Mouse (Mus musculus) cerebellum, postnatal 25 days (tissue): ENCODE data around the gene Bhlha9.

Experiments used
- DNase-seq, 2 experiments: peaks; one replicate each; pipeline ENCODE4 v3.0.0; 2021; ENCODE audit warnings: mixed read lengths in 2 of 2

The Bhlha9 gene

DNA sequence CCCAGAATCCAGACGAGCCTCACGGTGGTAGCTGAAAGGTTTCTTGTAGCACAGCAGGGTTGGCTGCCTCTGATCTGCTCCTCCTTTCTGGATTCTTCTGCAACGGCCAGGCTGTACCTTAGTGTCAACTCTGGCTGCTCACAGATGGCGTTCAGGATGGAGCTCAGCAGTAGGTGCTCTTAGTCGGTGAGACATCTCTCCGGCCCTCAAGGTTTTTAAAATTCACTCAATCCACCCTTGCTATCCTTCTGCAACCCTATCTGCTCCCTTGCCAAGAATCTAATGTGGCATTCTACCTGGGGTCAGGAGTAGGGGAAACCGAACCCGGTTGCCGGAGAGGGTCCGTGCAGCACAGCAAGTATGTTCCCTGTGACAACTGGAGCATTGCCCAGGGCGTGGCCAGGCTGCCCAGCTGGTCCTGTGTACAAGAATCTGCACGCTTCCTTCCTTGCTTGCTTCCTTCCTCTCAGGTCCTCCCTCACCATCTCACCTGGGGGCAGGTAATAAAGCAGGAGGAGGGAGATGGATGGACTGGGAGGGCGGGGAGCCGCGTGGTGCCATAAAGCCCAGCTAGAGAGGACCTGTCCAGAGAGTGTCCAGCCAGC is at the start of gene Bhlha9:
Bhlha9 (plus strand) TSS at position 600 of the 605 bp plus-strand sequence.
- peak; percentile 80 to 82 for DNase-seq

DNA sequence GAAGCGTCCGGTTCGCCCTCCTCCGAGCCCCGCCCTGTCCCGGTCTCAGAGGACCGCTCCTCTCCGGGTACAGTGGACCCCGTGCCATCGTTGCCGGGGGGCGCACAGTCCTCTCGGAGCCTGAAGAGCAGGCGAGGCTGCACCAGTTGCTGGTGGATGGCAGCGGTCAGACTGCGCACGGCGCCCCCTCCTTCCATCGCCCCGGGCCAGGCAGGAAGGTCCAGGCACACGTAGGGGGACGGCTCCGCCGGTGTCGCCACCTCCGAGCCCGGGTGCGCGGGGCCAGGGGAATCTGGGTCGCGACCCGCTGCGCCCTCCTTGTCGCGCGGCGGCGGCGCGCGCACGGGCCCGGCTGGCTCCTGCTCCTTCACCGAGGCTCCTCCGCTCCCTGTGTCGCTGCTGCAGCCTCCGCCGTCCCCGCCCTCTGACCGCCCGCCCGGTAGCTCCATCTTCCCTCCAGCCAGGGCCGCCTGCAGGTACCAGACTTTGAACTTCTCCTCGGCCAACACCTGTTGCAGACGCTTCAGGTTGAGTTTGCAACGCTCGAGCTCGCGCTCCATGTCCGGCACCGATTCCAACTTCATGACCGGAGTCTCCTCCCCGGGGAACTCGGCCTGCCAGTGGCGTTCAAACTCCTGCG is 49.6 kb upstream of the Bhlha9 start:
- peak; percentile 33 to 46 for DNase-seq

DNA sequence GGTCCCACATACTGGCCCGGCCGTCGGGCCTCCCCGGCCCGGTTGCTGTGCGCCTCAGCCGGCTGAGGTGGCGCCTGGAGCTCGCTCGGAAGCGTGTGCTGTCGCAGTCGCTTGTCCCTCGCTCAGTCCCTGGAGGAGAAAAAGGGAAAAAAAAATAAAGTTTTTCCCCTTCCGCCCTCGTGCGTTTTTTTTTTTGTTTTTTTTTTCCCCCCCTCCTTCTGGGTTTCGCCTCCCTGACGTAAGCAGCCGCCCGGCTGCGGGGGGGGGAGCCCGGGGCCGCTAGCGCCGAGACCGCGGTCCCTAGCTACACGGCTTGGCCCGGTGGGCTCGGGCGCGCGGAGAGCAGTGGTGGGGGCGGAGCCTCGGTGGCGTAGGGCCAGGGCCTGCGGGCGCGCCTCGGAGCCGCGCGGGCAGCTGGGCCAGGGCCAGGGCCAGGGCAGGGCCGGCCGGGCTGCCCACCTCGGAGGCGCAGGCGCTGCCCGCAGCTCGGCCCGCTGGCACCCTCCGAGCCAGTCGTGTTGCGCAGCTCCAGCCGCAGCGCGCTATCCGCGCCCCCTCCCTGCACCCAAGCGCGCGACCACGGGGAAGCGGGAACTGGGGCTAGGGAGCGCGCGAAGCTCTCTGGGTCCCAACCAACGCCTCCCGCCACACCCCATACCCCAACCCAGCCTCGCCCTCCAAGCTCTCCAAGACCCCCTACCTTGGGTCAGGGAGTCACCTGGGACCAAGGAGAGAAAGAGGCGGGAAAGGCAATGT is 48.9 kb upstream of the Bhlha9 start:
- DNase-seq, result peak; percentile 44 to 64

DNA sequence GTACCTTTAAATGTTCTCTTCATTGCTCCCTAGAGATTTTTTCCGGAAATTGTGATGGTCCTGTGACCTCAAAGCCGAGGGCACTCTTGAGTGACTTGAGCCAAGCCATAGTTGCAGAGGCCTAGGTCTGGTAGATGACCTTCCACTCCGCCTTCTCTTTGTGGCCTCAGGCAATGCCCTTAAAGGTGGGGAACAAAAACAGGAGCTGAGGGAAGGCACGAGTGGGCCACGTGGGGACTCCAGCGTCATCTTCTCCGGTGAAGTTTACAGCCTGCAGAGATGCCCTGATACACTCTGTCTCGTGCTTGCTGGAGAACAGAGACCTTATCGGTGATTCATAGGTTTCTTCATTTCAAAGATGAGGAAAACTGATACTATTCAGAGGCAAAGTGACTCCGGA is 48.2 kb upstream of the Bhlha9 start:
- no peak for DNase-seq

DNA sequence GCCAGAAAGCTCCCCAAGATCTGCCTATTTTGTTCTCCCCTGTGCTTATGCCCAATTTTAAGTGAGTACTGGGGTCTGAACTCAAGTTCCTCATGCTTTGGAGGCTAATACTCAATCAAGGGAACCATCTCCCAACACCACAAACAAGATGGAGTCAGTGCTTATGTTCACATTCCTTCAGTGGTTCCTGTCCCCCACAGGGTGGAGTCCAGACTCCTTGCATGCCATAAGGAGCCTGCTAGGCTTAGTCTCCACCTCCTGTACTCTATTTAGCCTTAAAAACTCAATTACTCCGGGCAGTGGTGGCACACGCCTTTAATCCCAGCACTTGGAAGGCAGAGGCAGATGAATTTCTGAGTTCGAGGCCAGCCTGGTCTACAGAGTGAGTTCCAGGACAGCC is 47.4 kb upstream of the Bhlha9 start:
- no peak for DNase-seq

DNA sequence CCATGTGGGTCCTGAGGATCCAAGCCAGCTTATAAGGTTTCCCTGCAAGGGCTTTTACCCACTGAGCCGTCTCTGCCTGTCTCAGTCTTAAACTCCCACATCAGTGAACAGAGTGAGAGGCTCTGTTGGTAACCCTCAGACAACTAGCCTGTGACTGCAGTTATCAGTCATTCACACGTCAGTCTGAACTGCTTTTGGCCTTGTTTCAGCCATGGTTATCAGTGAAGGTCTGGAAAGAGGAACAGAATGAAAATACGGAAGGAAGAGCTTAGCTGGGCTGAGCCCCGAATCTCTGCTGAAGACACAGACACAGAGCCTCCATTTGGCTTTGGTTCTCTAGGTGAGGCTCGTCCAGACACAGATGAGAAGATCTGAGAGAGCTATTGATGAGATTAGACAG is 43.7 kb upstream of the Bhlha9 start:
- no peak for DNase-seq

DNA sequence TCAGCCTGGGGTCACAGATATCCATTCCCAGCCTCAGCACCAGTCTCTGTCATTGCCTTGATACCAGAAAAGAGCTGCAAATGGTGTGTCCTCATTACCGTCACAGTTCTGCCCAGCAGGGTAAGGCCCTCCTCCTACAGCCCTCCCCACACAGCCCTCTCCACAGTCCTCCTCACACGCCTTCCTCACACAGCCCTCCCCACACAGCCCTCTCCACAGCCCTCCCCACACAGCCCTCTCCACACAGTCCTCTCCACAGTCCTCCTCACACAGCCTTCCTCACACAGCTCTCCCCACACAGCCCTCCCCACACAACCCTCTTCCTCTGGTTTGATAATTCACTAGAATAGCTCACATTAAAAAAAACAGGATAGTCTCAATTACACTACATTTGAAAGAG is 42.2 kb upstream of the Bhlha9 start:
- no peak for DNase-seq

DNA sequence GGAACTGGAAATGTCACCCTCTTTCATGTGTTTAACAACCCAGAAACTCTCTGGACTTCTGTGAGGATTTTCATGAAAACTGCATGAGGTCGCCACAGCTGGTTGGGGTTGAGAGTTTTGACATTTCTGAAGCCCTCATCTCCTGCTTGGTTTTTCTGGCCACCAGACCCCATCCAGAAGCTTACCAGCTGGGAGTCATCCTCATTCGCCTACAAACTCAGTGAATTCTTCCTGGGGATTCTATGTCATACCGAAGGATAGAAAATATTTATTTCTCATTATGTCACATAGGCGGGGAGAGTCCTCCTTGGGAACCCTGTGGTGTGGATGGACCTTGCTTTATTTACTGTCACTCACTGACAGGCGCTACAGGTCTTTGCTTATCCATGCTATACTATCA is 41.8 kb upstream of the Bhlha9 start:
- no peak for DNase-seq

DNA sequence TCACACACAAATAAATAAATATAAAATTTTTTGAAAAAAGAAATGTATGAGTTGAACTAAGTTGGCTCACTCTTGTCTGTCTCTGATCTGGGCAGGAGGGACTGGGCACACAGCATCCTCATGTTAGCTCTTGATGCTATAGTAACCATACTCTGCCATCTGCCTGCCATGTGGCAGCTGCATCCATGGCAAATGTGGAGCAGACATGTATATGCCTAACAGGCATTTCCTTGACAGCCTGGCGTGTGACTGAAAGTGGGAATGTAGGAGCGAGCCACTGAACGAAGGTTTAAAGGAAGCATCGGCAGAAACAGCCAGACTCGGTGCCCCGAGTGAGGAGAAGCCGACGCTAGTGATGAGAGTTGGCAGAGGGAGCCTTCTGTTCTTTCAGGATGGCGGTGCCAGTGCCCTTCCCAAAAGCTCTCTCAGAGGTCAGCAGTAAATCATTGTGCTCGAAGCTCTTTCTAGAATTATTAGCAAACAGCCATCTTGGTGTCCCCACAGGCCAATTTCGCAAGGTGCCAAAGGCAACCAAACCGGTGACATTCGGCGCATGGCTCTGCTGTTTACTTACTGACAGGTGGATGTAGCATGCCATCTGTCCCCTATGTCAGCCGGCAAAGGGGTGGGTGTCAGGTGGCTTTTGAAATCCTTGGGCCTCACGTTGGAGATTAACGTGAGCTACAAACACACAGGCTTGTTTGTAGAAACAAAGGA is 32.8 kb upstream of the Bhlha9 start:
- peak; percentile 62 to 75 for DNase-seq

DNA sequence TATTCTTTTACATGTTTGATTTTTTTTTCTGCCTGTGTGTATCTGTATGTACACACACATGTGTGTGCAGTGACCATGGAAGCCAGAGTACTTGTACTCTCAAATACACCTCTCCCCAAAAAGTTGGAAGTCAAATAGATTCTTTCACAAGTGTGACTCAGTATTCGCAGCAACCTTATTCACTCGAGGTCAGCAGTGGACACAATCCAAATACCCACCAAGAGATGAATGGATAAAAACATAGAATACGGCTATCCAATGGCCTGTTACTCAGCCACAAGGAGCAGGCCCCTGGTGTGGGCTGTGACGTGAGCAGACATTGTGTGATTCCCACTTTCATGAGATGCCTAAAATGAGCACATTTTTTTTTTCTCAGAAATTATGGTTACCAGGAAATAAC is 32.0 kb upstream of the Bhlha9 start:
- DNase-seq, result no peak

DNA sequence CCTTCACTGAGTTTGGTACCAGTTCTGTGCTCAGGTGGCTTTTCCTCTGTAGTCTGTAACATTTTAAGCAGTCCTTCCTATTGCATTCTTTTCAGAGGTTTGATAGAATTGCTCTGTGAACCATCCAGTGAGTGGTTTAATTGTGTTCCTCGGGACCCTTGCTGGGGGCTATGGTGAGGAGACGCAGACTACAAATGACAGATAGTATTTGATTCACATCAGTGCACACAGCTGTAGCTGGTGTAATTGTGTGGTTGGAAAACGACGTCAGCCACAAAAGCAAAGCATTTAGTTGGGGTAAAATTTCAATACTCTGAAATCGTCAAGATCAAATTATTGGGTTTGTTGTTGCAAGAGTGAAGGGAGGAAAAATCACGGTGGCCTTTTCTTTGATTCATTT is 28.0 kb upstream of the Bhlha9 start:
- no peak for DNase-seq

DNA sequence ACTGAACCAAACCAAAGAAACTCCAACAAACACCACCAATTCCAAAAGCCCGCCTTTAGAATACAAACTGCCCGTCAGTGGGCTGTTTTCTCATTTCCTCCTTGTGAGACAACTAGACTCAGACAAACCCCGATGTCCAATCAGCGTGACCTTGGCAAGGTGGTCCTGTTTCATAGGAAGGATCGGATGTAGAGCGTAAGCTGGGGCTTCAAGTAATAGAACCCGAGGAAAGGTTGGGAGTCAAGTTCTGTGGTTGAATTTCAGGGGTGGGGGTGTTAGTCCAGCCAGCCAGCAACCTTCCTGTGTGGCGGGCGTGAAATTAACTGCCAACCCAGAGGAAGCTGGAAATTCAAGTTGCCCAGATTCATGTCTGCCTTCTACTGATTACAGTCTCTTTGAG is 27.2 kb upstream of the Bhlha9 start:
- DNase-seq, result no peak

DNA sequence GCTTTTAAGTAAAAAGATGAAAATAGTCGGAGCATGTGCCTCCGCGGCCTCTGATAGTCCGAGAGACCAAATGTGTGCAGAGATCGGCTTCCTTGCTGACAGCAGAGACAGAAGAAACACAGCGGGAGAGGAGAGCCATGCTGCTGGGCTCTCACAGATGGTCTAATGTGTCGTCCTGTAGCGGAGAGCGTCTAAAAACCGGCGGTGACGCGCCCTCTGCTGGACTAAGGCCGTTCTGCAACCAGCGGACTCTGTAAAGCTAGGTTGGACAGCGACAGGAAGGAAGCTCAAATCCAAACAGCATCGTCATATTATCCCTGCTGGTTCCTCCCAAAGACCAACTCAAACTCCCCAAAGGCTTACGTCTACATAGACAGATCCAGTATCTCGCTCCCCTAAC is 26.3 kb upstream of the Bhlha9 start:
- peak; percentile 98 for DNase-seq

DNA sequence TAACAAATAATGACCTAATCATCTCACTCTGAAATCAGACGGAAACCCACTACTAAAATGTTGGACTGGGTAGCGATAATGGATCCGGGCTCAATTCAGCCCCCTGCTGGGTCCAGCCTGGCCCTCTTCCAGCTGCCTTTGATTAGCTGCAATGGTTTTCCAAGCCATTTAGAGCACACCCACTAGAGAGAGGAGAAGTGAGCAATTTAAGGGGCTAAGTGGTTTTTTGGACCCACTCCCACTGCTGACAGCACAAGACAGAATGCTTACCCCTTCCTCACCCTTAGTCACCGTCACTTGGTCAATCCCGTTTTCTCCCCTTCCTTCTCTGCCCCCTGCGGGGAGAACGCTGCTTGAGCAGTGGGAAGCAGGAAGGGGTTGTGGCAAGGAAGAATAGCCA is 25.2 kb upstream of the Bhlha9 start:
- peak; percentile 32 to 56 for DNase-seq

DNA sequence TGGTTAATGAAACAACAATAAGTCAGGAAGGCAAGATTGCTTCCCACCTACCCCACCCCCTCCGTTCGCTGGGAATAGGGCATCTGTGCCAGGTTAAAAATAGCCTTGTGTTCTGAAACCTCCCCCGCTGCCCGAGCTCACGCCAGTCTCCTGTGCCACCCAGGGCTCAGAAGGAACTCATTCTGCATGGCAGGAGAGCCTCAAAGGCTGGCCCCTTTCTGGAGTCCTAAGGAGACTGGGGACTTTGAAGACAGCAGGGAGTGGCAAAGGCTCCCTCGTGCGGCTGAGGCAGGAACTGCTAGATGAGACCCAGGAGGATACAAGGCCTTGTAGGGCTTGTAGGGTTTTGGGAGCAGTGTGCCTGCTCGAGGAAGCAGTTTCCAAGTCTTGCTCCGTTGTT is 24.8 kb upstream of the Bhlha9 start:
- peak; percentile 82 to 86 for DNase-seq

DNA sequence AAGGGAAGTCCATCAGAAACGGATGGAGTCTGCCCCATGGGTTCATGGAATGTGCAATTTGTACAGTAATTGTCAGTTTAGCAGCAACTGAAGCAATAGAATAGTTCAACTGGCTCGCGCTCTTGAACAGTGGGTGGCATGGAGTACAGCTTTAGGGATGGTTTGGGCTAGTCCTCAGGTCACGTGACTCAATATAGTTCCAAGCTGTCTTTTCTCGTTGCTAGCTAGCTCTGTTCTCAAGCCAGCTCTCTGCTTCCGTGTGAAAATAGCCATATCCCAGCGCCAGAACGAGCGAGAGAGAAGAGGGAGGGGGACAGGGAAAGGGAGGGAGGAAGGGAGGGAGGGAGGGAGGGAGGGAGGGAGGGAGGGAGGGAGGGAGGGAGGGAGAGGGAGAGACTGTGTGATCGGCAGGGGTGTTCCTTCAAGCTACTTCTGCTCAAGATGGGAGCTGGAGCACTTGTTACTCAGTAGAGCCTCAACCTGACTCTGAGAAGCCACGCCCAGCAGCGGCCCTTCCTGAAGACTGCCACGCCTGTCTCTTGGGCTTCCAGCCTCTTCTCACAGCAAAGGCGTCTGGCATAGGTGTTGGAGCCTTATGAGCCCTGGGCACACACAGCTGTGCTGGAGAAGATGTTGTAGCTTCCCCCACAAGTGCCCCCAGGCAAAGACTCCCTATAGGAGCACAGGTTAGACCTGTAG is 21.3 kb upstream of the Bhlha9 start:
- no peak for DNase-seq

DNA sequence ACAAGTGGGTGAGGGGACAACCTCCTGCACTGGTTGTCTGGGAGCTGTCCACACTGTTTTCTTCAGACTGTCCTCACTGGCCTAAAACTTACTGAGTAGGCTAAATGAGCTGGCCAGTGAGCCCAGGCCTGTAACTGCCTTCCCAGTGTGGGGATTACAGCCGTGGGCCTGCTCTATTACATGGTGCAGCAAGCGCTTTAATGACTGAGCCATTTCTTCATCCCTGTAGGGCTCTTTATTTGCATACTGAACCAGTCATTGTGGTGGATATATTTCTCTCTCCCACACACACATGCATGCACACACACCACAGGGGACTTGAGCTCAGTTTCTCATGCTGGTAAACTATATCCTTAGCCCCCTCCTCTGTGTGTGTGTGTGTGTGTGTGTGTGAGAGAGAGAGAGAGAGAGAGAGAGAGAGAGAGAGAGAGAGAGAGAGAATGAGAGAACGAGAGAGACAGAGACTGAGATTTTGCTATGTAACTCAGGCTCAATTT is 19.4 kb upstream of the Bhlha9 start:
- no peak for DNase-seq

DNA sequence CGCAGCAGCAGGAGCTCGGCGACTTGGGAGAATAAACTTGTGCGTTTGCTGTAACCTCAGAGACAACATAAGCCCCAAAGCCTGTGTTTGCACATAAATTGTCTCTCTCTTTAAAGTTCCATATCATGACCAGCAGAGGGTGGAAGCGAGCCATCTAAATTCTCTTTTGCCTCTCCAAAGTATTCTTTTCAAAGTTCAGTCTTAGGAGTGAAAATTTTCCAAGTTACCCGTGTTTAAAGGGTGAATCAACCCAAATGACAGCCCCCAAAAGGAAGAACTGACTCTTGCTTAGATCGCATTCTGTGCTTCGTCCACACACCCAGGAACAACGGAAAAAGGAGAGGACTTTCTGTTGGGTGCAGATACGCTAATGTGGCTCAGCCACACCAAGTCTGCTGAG is 17.2 kb upstream of the Bhlha9 start:
- DNase-seq, result peak; percentile 52 to 73

DNA sequence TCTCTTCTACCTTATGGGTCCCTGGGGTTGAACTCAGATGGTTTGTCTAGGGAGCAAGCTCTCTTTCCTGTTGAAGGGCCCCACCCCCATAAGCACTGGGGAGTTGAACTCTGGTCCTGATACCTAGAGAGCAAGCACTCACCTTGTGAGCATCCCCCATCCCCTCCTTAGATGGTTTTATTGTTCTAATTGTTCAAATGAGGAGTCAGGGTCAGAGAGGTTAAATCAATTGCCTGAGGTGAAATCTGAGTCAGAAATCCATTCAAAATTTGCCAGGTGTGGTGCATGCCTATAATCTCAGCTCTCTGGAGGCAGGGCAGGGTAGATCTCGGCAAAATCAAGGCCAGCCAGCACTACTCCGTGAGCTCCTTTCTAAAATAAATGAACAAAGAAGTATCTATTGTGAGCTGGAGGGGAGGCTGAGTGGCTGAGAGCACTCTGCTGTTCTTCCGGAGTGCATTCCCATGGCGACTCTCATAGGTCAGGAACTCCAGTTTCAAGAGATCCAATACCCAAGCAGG is 14.8 kb upstream of the Bhlha9 start:
- no peak for DNase-seq

DNA sequence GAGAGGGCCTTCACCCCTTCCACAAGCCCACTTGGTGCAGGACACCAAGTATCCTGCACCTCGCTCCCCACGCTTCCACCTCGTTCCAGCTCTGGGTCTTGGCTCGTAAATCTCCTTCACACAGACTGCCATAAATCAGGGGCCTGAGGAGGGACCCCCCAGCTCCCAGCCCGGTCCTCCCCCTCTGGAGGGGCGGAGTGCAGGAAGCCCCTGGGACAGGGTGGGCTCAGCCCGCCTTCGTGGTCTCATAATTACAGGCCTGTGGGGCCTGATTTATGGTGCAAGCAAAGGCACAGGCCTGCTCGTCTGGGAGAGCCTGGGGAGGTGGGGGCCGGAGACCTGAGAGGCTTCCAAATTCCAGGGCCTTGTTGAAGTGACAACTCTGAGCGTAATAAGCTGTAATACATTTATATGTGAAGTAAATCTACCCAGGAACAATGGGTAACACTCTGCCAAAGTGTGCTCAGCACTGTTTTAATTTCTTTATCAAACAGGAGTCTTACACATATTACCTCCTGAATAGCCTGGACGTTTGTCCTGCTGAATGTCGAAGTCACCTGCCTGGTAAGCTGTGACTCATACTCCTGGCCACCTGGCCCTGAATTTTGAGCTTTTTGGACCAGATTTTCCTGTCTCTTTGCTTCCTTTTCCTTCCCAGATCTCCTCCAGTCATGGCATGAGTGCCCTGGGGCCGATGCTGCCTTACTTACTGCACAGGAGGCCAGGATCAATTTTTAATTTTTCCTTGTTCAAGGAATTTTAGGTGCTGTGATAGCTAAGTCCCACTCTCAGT is 12.9 kb upstream of the Bhlha9 start:
- peak; percentile 53 to 64 for DNase-seq

DNA sequence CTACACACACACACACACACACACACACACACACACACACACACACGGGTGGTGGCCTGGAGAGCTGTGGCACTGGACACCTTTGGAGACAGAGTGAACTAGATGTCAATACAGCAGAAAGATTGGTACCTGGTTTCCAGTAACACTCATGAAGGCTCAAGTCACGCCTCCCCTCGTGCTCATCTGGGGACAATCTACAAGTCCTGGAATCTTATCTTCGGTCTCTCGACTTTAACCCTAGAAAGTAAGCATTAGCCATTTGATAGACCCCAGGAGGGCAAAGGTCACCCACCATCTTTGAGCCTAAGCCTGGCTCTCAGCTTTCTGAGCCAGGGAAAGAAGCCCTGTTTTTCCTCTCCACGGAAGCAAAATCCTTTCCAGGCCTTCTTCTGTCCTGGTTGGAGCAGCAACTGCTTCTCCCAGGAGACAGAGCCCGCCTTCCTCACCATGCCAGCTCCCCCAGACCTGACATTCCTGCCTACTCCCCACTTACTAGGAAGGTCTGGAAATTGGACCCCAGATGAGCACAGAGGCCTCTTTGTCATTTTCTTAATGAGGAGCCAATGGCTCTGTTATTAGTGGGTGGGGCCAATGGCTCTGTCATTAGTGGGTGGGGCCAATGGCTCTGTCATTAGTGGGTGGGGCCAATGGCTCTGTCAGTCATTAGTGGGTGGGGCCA is 10.3 kb upstream of the Bhlha9 start:
- no peak for DNase-seq
